Mouse (Mus musculus) midbrain, embryonic 16.5 days (tissue): ENCODE measurements around the gene Tgfbi. TPM values are rescaled to one million over a fixed set of nuclear protein-coding genes. Genes with fewer than 3 reads are reported as not detected.
A peak's percentile ranks its signal among the peaks of the same experiment; 100 is the strongest.

Experiments used
- ATAC-seq: fragments of 200-750 bp; cut with Nextera tagmentation; 2 replicates; pipeline ENCODE4 v1.8.0; 2017; ENCODE audit warnings: moderate TSS enrichment
- H3K27ac ChIP-seq: fragments of 300-500 bp; sonication (generic); 2 replicates; pipeline ENCODE4 v1.5.1; 2014; ENCODE audit warnings: mild to moderate bottlenecking, low read length, mixed read lengths
- H3K27me3 ChIP-seq: fragments of 300-500 bp; sonication (generic); 2 replicates; pipeline ENCODE4 v1.6.1; 2014; ENCODE audit warnings: low read depth, low read length, mixed read lengths; ENCODE audit not compliant: control insufficient read depth, insufficient read depth
- H3K36me3 ChIP-seq: fragments of 300-500 bp; sonication (generic); 2 replicates; pipeline ENCODE4 v1.6.1; 2014; ENCODE audit warnings: mild to moderate bottlenecking, low read length, moderate library complexity, mixed read lengths; ENCODE audit not compliant: control insufficient read depth, insufficient read depth
- H3K4me1 ChIP-seq: fragments of 300-500 bp; sonication (generic); 2 replicates; pipeline ENCODE4 v1.6.1; 2014; ENCODE audit warnings: mild to moderate bottlenecking, low read length, mixed read lengths; ENCODE audit not compliant: control insufficient read depth, insufficient read depth
- H3K4me2 ChIP-seq: fragments of 300-500 bp; sonication (generic); 2 replicates; pipeline ENCODE4 v1.6.1; 2014; ENCODE audit warnings: mild to moderate bottlenecking, low read length, mixed read lengths
- H3K4me3 ChIP-seq: fragments of 300-500 bp; sonication (generic); 2 replicates; pipeline ENCODE4 v1.5.1; 2014; ENCODE audit warnings: low read depth, mild to moderate bottlenecking, low read length, moderate library complexity, mixed read lengths
- H3K9ac ChIP-seq: fragments of 300-500 bp; sonication (generic); 2 replicates; pipeline ENCODE4 v1.6.1; 2014; ENCODE audit warnings: low read depth, low read length, mixed read lengths
- H3K9me3 ChIP-seq: fragments of 300-500 bp; sonication (generic); replicated peaks from 2 replicates; pipeline ENCODE4 v1.6.1; 2014; ENCODE audit warnings: mild to moderate bottlenecking, low read length, mixed read lengths; ENCODE audit not compliant: control insufficient read depth, poor library complexity, severe bottlenecking
- WGBS: fragments of 180-500 bp; shearing (Covaris S2); extraction: QIAGEN DNeasy Blood & Tissue Kit; methylation state at CpG from one replicate; pipeline ENCODE4 v1.1.7; 2014; 5-methylcytosine and 5-hydroxymethylcytosine counted together
- polyA plus RNA-seq: library from polyadenylated mRNA; unstranded; fragments of >200 nt; fragmentation: Nextera tagmentation; extraction: Ambion mirVana; gene quantifications from 2 replicates; pipeline ENCODE4 v1.2.1, GENCODE M21; 2015

Gene Tgfbi
- polyA plus RNA-seq, 1 experiment from 2014 or later = 2.9 TPM

DNA sequence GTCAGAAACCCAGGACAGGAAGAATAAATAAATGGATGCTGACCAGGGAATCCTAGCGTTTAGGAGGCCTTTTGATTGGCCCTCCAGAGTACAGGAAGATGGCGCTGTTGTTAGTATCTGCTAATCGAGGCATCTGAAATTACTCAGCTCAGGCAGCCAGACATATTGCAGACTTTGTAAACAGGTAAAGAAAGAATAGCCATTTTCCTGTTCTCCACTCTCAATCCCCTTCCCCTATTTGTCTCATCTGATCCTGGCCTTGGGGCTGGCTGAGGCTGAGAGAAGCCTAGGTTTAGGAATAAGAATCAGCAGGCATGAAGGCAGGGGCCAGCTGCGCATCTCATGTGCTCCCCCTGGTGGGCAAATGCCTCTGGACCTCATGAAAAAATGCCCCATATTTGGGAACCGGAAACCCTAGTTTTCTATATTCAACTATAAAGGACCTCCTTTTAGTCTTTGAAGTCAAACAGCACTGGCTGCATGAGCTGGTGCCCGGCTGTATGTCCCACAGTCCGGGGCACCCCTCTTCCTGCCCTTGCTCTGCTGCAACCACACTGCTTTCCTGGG, 48.7 kb downstream of the Tgfbi start:
- Histone ChIP-seq H3K36me3 (no peaks in the 10 kb centered on the region), H3K4me3 (no peak overlapping the region), H3K4me2 (no peak overlapping the region), H3K27me3 (no peaks in the 10 kb centered on the region), H3K4me1 (no peaks in the 10 kb centered on the region), H3K9ac (no peak overlapping the region), H3K9me3 (no peaks in the 10 kb centered on the region), H3K27ac (no peak overlapping the region)
- no peak for ATAC-seq
- 34% methylated on average over 7 of the region's 7 CpGs for WGBS

DNA sequence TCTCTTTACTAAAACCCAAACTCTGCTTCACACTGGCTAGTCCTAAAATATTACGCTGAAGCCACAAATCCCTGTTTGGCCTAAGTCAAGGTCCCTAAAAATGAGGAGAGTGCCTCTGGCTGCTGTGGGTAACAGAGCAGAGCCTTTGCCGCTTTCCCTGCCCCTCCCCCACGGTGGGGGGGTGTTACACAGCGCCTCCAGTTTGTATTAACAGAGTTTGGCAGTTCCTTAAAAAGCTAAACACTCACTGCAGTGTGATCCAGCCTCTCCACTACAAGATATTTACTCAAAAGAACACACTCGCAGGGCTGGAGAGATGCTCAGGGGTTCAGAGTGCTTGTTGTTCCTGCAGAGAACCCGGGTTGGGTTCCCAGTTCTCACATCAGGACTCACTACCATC, 49.6 kb downstream of the Tgfbi start:
- H3K36me3 ChIP-seq = no peaks in the 10 kb centered on the region
- no peaks in the 10 kb centered on the region for H3K27me3 ChIP-seq
- H3K4me1 ChIP-seq = no peaks in the 10 kb centered on the region
- no peak overlapping the region for H3K4me3 ChIP-seq
- ATAC-seq = no peak
- H3K9ac ChIP-seq = no peak overlapping the region
- no peaks in the 10 kb centered on the region for H3K9me3 ChIP-seq
- WGBS = 66% methylated on average over 6 of the region's 6 CpGs
- no peak overlapping the region for H3K4me2 ChIP-seq
- H3K27ac ChIP-seq = no peak overlapping the region

DNA sequence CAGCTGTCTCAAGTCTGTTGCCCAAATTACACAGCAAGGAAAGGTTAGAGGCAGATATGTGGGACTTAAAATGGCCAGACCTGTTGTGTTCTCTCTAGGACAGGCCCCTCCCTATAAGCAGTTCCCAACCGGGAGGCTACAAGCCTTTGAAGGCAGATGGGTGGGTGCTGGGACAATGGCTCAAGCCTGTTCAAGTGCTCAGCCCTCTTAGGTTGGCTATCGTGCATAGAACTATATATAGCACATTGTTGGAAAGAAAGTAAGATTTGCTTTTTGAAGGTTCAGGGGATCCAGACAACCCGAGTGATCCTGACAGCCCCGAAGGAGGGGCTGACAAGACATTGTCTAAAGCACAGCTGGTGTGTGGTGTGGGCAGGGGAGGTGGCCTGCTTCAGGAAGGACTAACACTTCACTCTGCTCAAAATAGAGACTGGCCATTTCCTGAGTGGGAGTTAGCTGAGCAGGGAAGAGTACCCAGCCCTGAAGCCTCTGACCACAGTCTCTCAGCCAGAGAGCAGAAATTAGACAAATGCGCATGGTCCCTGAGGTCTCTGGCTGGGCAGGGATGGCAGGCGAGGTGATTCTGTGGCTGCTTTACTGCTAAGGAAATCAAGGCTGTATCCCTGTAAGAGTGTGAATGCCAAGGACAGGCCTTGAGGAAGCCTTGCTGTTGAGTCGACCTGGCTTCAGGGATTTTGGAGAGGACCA, 52.7 kb downstream of the Tgfbi start:
- ATAC-seq = peak; percentile 8; the same call in 1 of the 2 replicates
- H3K4me2 ChIP-seq = no peak overlapping the region
- H3K36me3 ChIP-seq = no peaks in the 10 kb centered on the region

DNA sequence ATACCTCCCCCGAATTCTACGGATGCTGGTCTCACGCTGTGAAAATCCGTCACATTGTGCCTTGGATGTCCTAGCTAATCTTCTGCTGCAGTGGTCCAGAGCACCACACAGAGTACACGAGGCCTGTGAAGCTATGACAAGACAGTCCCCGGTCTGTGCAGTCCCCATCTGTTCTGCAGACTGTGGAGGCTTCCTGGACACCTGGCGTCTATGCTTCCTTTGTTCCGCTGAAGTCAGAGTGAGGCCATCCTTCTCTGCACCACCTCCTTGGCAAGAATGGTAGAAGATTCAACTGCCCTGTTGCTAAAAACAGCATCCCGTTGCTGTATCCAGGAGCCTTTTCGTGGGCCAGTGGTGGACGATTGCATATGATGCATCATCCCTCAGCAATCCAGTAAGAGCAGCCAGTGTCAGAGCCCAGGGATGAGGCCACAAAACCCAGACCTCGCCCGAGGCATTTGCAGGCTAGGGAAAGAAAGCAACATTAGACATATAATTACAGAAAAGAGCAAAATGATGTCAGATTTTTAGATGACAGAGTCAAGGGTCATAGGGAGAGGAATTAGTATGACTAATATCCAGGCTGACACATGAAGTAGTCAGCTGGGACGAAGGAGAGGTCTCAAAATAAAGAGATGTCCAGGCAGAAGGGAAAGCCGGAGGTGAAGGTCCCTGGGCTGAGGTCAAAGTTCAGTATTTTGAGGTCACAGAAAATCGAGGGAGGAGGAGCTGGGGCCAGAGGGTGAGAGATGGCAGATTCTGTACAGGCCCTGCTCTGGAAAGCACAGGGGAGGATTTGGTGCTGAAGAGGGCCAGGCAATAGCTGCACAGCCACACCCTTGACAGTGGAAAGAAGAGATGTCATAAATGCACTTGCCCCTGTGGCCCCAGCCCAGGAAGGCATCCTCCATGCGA, 55.2 kb downstream of the Tgfbi start:
- H3K9ac ChIP-seq = no peak overlapping the region
- H3K9me3 ChIP-seq = no peaks in the 10 kb centered on the region
- H3K4me2 ChIP-seq = no peak overlapping the region
- no peaks in the 10 kb centered on the region for H3K4me1 ChIP-seq
- WGBS = 75% methylated on average over 17 of the region's 17 CpGs
- no peaks in the 10 kb centered on the region for H3K27me3 ChIP-seq
- H3K27ac ChIP-seq = no peak overlapping the region
- no peaks in the 10 kb centered on the region for H3K36me3 ChIP-seq
- H3K4me3 ChIP-seq = no peak overlapping the region
- ATAC-seq = no peak

More for the DNA sequence above, 52.7 kb downstream of the Tgfbi start:
- no peaks in the 10 kb centered on the region for H3K27me3 ChIP-seq
- no peaks in the 10 kb centered on the region for H3K9me3 ChIP-seq
- WGBS = 54% methylated on average over 7 of the region's 7 CpGs
- no peak overlapping the region for H3K4me3 ChIP-seq
- no peak overlapping the region for H3K27ac ChIP-seq
- no peak overlapping the region for H3K9ac ChIP-seq
- no peaks in the 10 kb centered on the region for H3K4me1 ChIP-seq

DNA sequence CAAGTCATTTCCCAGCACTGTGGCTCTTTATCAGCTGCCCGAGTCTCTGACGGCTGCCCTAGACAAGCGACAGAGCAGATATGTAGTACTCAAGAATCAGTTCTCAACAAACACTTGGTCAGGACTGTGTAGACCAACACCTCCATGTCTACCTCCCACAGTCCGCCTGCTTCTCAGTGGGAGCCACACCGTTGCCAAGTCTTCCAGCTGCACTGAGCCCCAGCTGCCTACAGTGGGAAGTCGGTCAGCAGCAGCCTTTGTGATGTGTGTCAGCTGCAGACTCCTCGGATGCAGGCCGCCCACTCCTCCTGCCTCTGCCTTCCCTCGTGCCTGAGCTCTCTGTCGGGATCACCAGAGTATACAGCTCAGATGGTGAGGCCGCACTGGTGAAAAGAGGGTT, 61.9 kb downstream of the Tgfbi start:
- ATAC-seq = no peak
- 60% methylated on average over 11 of the region's 11 CpGs for WGBS
- no peak overlapping the region for H3K4me2 ChIP-seq
- no peak overlapping the region for H3K4me3 ChIP-seq
- H3K27me3 ChIP-seq = no peaks in the 10 kb centered on the region
- no peaks in the 10 kb centered on the region for H3K4me1 ChIP-seq
- H3K27ac ChIP-seq = no peak overlapping the region
- H3K9ac ChIP-seq = no peak overlapping the region
- H3K36me3 ChIP-seq = no peaks in the 10 kb centered on the region
- H3K9me3 ChIP-seq = no peaks in the 10 kb centered on the region

DNA sequence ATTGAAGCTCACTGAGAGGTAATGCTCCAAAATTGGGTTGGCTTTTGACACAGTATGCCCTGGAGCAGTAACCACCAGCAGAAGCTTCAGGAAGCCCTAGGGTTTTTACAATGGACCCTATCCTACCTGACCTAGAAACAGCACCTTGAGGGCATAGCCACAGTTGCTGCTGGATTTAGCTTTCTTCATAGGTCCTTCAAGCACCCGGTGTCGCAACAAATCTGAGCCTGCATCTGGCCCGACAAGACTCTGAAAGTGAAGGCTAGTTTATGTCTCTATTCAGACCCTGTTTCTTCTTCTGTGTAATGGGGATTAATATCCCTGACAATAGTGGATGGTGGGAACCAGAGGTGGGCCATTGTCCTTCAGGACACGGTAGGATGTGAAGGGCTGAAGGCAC, 68.4 kb downstream of the Tgfbi start:
- Histone ChIP-seq H3K36me3 (no peaks in the 10 kb centered on the region), H3K9ac (no peak overlapping the region), H3K4me1 (no peaks in the 10 kb centered on the region), H3K9me3 (no peaks in the 10 kb centered on the region), H3K27ac (0 out of 2 replicates have a peak overlapping the region, but pooled peaks have one; percentile 2), H3K4me3 (no peak overlapping the region), H3K4me2 (no peak overlapping the region), H3K27me3 (no peaks in the 10 kb centered on the region)
- ATAC-seq = no peak
- WGBS = 51% methylated on average over 4 of the region's 4 CpGs

DNA sequence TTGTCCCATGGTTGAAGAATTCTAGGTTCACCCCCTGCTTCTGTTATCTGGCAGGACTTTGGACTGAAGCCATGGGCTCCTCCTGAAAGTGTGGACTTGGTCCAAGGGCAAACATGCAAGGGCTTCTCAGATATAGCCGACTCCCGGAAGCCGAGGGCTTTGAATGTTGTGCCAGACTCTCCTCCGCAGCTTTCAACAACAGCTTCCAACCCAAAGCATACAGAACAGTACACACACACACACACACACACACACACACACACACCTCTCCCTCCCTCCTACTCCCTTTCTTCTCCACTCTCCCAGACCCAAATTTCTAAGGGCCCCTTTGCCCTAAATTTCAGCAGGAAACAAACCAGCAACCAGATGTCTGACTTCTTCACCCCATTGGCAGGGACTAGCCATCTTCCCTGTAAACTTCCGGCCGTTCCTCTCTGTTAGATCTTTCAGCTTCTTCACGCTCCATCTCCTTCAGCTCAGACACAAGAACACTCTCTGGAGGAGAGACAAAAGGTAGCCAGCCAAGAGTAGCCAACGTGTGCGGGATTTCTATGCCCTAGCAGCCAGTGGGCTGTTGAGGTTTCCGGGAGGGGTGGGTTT, 69.0 kb downstream of the Tgfbi start:
- no peaks in the 10 kb centered on the region for H3K36me3 ChIP-seq
- no peak for ATAC-seq
- no peaks in the 10 kb centered on the region for H3K27me3 ChIP-seq
- H3K4me1 ChIP-seq = no peaks in the 10 kb centered on the region
- no peak overlapping the region for H3K9ac ChIP-seq
- H3K27ac ChIP-seq = 0 out of 2 replicates have a peak overlapping the region, but pooled peaks have one; percentile 2
- 29% methylated on average over 10 of the region's 10 CpGs for WGBS
- no peak overlapping the region for H3K4me2 ChIP-seq
- H3K4me3 ChIP-seq = no peak overlapping the region
- no peaks in the 10 kb centered on the region for H3K9me3 ChIP-seq

DNA sequence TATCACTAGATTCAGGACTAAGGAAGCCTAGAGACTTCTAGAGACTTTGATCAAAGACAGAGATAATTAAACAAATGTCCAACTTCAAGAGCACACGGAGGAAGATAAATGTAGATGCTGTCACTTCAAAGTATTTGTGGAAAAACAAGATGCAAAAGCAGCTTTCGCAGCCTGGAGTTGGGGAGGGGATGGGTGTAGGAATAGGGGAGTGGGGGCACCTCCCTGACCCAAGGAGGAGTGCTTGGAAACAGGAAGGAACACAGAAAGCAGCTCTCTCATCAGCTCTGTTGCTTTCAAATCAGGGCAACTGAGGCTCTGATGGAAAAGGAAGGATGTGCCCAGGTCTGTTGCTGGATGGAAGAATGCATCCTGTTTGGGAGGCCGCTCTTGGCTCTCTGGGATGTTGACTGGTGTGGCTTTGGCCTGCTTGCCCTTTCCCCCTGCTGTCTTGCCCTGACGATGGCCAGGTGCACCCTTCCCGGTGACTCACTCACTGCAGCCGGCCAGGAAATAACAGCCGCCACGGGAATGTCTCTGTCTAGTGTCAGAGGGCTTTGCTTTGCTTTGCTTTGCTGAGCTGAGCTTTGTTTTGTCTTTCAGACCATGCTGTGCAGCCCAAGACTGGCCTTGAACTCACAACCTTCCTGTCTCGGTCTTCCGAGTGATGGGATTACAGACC, 69.6 kb downstream of the Tgfbi start:
- no peaks in the 10 kb centered on the region for H3K36me3 ChIP-seq
- ATAC-seq = no peak
- 0 out of 2 replicates have a peak overlapping the region, but pooled peaks have one; percentile 9 for H3K27ac ChIP-seq
- no peaks in the 10 kb centered on the region for H3K4me1 ChIP-seq
- H3K9me3 ChIP-seq = no peaks in the 10 kb centered on the region
- H3K9ac ChIP-seq = no peak overlapping the region
- no peak overlapping the region for H3K4me3 ChIP-seq
- WGBS = 66% methylated on average over 10 of the region's 10 CpGs
- H3K27me3 ChIP-seq = no peaks in the 10 kb centered on the region
- H3K4me2 ChIP-seq = no peak overlapping the region
